Mouse (Mus musculus) limb, embryonic 12.5 days (tissue): Measurements from ENCODE around the gene Ptges3l. TPM values are rescaled to one million over a fixed set of nuclear protein-coding genes. Genes with fewer than 3 reads are reported as not detected.
"Not testable (repeated sequence)": the region's sequence is repeated elsewhere in the genome, so short reads cannot be mapped to it uniquely, and the experiment has no call there.

ENCODE experiments used
- ATAC-seq: fragments of 200-750 bp; cut with Nextera tagmentation; 2 replicates; pipeline ENCODE4 v1.8.0; 2017; ENCODE audit warnings: low read depth, moderate TSS enrichment; ENCODE audit not compliant: insufficient number of reproducible peaks, insufficient read depth, low FRiP score, low TSS enrichment
- H3K27ac ChIP-seq: fragments of 300-500 bp; sonication (generic); 2 replicates; pipeline ENCODE4 v1.5.1; 2016; ENCODE audit warnings: mild to moderate bottlenecking, moderate library complexity
- H3K27me3 ChIP-seq: fragments of 300-500 bp; sonication (generic); 2 replicates; pipeline ENCODE4 v1.6.1; 2016; ENCODE audit warnings: mild to moderate bottlenecking, moderate library complexity
- H3K36me3 ChIP-seq: fragments of 300-500 bp; sonication (generic); 2 replicates; pipeline ENCODE4 v1.6.1; 2016; ENCODE audit warnings: mild to moderate bottlenecking, moderate library complexity
- H3K4me1 ChIP-seq: fragments of 300-500 bp; sonication (generic); replicated peaks from 2 replicates; pipeline ENCODE4 v1.6.1; 2016
- H3K4me2 ChIP-seq: fragments of 300-500 bp; sonication (generic); 2 replicates; pipeline ENCODE4 v1.6.1; 2016; ENCODE audit warnings: mild to moderate bottlenecking, moderate library complexity
- H3K4me3 ChIP-seq: fragments of 300-500 bp; sonication (generic); replicated peaks from 2 replicates; pipeline ENCODE4 v1.5.1; 2016; ENCODE audit warnings: mild to moderate bottlenecking
- H3K9ac ChIP-seq: fragments of 300-500 bp; sonication (generic); replicated peaks from 2 replicates; pipeline ENCODE4 v1.6.1; 2016; ENCODE audit warnings: mild to moderate bottlenecking, moderate library complexity
- H3K9me3 ChIP-seq: fragments of 300-500 bp; sonication (generic); 2 replicates; pipeline ENCODE4 v1.6.1; 2016; ENCODE audit warnings: mild to moderate bottlenecking, moderate library complexity
- WGBS: fragments of 180-500 bp; shearing (Covaris S2); methylation state at CpG from one replicate; pipeline ENCODE4 v1.1.7; 2016; 5-methylcytosine and 5-hydroxymethylcytosine counted together
- polyA plus RNA-seq: library from polyadenylated mRNA; unstranded; fragments of >200 nt; fragmentation: Nextera tagmentation; extraction: Ambion mirVana; gene quantifications from 2 replicates; pipeline ENCODE4 v1.2.1, GENCODE M21; 2016

Ptges3l gene
- polyA plus RNA-seq, 1 experiment from 2014 or later = 9.4 TPM

GRCm38 (mm10) chr11:101455627-101456026, 30.5 kb upstream of the Ptges3l start:
- Histone ChIP-seq H3K36me3 (peaks cover 32% of the 10 kb centered on the region), H3K27me3 (no peaks in the 10 kb centered on the region), H3K9ac (no peak overlapping the region), H3K4me2 (no peak overlapping the region), H3K4me1 (peaks cover 9% of the 10 kb centered on the region; the same call in 1 of the 2 replicates), H3K9me3 (0 out of 2 replicates have a peak, but pooled peaks cover 3% of the 10 kb centered on the region), H3K27ac (no peak overlapping the region), H3K4me3 (no peak overlapping the region)
- ATAC-seq = no peak
- 83% methylated on average over 7 of the region's 7 CpGs for WGBS

GRCm38 (mm10) chr11:101454702-101455101, 29.6 kb upstream of the Ptges3l start:
- Histone ChIP-seq H3K27ac (peak overlapping the region; percentile 20; the same call in 1 of the 2 replicates), H3K9me3 (0 out of 2 replicates have a peak, but pooled peaks cover 3% of the 10 kb centered on the region), H3K4me1 (peaks cover 9% of the 10 kb centered on the region; the same call in 1 of the 2 replicates), H3K4me3 (no peak overlapping the region), H3K36me3 (peaks cover 22% of the 10 kb centered on the region), H3K4me2 (no peak overlapping the region), H3K9ac (no peak overlapping the region), H3K27me3 (no peaks in the 10 kb centered on the region)
- 72% methylated on average over 6 of the region's 6 CpGs for WGBS
- no peak for ATAC-seq

- no peak overlapping the region for H3K4me2 ChIP-seq
- H3K27ac ChIP-seq = no peak overlapping the region
- H3K9me3 ChIP-seq = 0 out of 2 replicates have a peak, but pooled peaks cover 3% of the 10 kb centered on the region
- no peaks in the 10 kb centered on the region for H3K27me3 ChIP-seq
- 73% methylated on average over 10 of the region's 10 CpGs for WGBS
- H3K4me3 ChIP-seq = no peak overlapping the region
- no peak overlapping the region for H3K9ac ChIP-seq
- H3K36me3 ChIP-seq = no peaks in the 10 kb centered on the region
- peaks cover 9% of the 10 kb centered on the region; the same call in 1 of the 2 replicates for H3K4me1 ChIP-seq
- no peak for ATAC-seq
Observed at GRCm38 (mm10) chr11:101452093-101452774, 27.1 kb upstream of the Ptges3l start.

GRCm38 (mm10) chr11:101451536-101451935, 26.4 kb upstream of the Ptges3l start:
- H3K27me3 ChIP-seq = no peaks in the 10 kb centered on the region
- whole genome bisulfite sequencing = 97% methylated on average over 10 of the region's 10 CpGs
- H3K9ac ChIP-seq = no peak overlapping the region
- peaks cover 4% of the 10 kb centered on the region for H3K36me3 ChIP-seq
- H3K27ac ChIP-seq = no peak overlapping the region
- H3K4me3 ChIP-seq = no peak overlapping the region
- no peak for ATAC-seq
- H3K4me1 ChIP-seq = peaks cover 9% of the 10 kb centered on the region; the same call in 1 of the 2 replicates
- 0 out of 2 replicates have a peak, but pooled peaks cover 3% of the 10 kb centered on the region for H3K9me3 ChIP-seq
- no peak overlapping the region for H3K4me2 ChIP-seq

GRCm38 (mm10) chr11:101450394-101450793, 25.3 kb upstream of the Ptges3l start:
- 0 out of 2 replicates have a peak, but pooled peaks cover 3% of the 10 kb centered on the region for H3K9me3 ChIP-seq
- H3K4me3 ChIP-seq = no peak overlapping the region
- H3K4me1 ChIP-seq = peaks cover 9% of the 10 kb centered on the region; the same call in 1 of the 2 replicates
- H3K36me3 ChIP-seq = peaks cover 11% of the 10 kb centered on the region
- no peak overlapping the region for H3K4me2 ChIP-seq
- no peak overlapping the region for H3K27ac ChIP-seq
- H3K27me3 ChIP-seq = no peaks in the 10 kb centered on the region
- no peak overlapping the region for H3K9ac ChIP-seq
- WGBS = 79% methylated on average over 3 of the region's 3 CpGs
- ATAC-seq = no peak

- not testable (repeated sequence) for H3K9ac ChIP-seq, H3K4me1 ChIP-seq, ATAC-seq, H3K27me3 ChIP-seq, H3K9me3 ChIP-seq, H3K4me3 ChIP-seq, H3K4me2 ChIP-seq, H3K27ac ChIP-seq
- WGBS = 87% methylated on average over 4 of the region's 4 CpGs
- peaks cover 19% of the 10 kb centered on the region for H3K36me3 ChIP-seq
Observed at GRCm38 (mm10) chr11:101449596-101449995, 24.5 kb upstream of the Ptges3l start.

- Histone ChIP-seq H3K27me3 (no peaks in the 10 kb centered on the region), H3K36me3 (peaks cover 26% of the 10 kb centered on the region), H3K9ac (no peak overlapping the region), H3K9me3 (0 out of 2 replicates have a peak, but pooled peaks cover 3% of the 10 kb centered on the region), H3K4me1 (peaks cover 9% of the 10 kb centered on the region), H3K4me2 (peak overlapping the region; percentile 39; the same call in 1 of the 2 replicates), H3K4me3 (peak overlapping the region; percentile 33), H3K27ac (no peak overlapping the region)
- no peak for ATAC-seq
- 83% methylated on average over 4 of the region's 4 CpGs for WGBS
Observed at GRCm38 (mm10) chr11:101448899-101449298, 23.8 kb upstream of the Ptges3l start.

- H3K27me3 ChIP-seq = no peaks in the 10 kb centered on the region
- H3K4me1 ChIP-seq = peaks cover 15% of the 10 kb centered on the region
- 0 out of 2 replicates have a peak, but pooled peaks cover under 1% of the 10 kb centered on the region for H3K9me3 ChIP-seq
- peak within 1 kb of the TSS; percentile 35 for H3K9ac ChIP-seq
- H3K4me3 ChIP-seq = peak within 1 kb of the TSS; percentile 33
- peak within 1 kb of the TSS; percentile 39 for H3K4me2 ChIP-seq
- peak within 1 kb of the TSS; percentile 62 for H3K27ac ChIP-seq
- ATAC-seq = peak; percentile 21; the same call in 1 of the 2 replicates
- WGBS = 26% methylated on average over 10 of the region's 10 CpGs
- H3K36me3 ChIP-seq = peaks cover 32% of the 10 kb centered on the region
Observed at GRCm38 (mm10) chr11:101448274-101448746, 23.2 kb upstream of the Ptges3l start, which contains the start of gene Ifi35. Gene Ifi35 (plus strand): TSS chr11:101448407.

GRCm38 (mm10) chr11:101447786-101448185, 22.7 kb upstream of the Ptges3l start:
- H3K4me2 ChIP-seq = peak overlapping the region; percentile 39
- H3K9me3 ChIP-seq = no peaks in the 10 kb centered on the region
- ATAC-seq = no peak
- H3K27me3 ChIP-seq = no peaks in the 10 kb centered on the region
- peak overlapping the region; percentile 33; the same call in 1 of the 2 replicates for H3K4me3 ChIP-seq
- peaks cover 18% of the 10 kb centered on the region for H3K4me1 ChIP-seq
- 85% methylated on average over 5 of the region's 5 CpGs for WGBS
- no peak overlapping the region for H3K27ac ChIP-seq
- peaks cover 32% of the 10 kb centered on the region for H3K36me3 ChIP-seq
- 0 out of 2 replicates have a peak overlapping the region, but pooled peaks have one; percentile 35 for H3K9ac ChIP-seq

GRCm38 (mm10) chr11:101446860-101447259, 21.7 kb upstream of the Ptges3l start:
- H3K4me2 ChIP-seq, H3K27me3 ChIP-seq, ATAC-seq, H3K9ac ChIP-seq, H3K27ac ChIP-seq, H3K4me3 ChIP-seq, H3K9me3 ChIP-seq: not testable (repeated sequence)
- WGBS = 91% methylated on average over 8 of the region's 8 CpGs
- H3K36me3 ChIP-seq = peaks cover 32% of the 10 kb centered on the region
- peaks cover 18% of the 10 kb centered on the region for H3K4me1 ChIP-seq

- H3K4me3 ChIP-seq = no peak overlapping the region
- H3K27me3 ChIP-seq = no peaks in the 10 kb centered on the region
- ATAC-seq = no peak
- no peaks in the 10 kb centered on the region for H3K9me3 ChIP-seq
- no peak overlapping the region for H3K27ac ChIP-seq
- peaks cover 18% of the 10 kb centered on the region for H3K4me1 ChIP-seq
- 96% methylated on average over 1 of the region's 1 CpGs for WGBS
- H3K9ac ChIP-seq = no peak overlapping the region
- no peak overlapping the region for H3K4me2 ChIP-seq
- H3K36me3 ChIP-seq = peaks cover 32% of the 10 kb centered on the region
Observed at GRCm38 (mm10) chr11:101446319-101446718, 21.2 kb upstream of the Ptges3l start.
